Mouse (Mus musculus) hindlimb bud, embryonic 11.5 days (tissue): ENCODE measurements around the gene Iqschfp.

Experiments
- DNase-seq: peaks from one replicate; pipeline ENCODE4 v3.0.0-alpha.2; 2012; ENCODE audit warnings: low read depth, low spot score; ENCODE audit errors: extremely low spot score

The Iqschfp gene

DNA sequence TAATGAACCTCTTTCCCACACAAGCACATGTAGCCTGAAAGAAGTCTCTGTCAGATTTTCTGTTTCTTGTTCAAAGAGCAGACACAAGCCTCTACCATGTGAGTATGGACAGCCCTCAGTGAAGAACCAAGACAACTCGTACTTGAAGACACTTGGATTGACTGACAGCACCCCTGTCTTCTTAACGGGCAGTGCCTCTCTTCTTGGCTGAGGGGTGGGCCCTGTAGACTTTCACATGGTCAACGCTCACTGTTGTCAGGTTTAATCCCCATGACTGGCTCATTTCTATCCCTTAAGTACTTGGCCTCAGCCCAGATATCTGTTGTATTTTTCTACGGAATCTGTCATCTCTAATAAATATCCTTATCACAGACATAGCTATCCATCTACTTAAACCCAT, 738.2 kb downstream of the Iqschfp start:
- no peak for DNase-seq

DNA sequence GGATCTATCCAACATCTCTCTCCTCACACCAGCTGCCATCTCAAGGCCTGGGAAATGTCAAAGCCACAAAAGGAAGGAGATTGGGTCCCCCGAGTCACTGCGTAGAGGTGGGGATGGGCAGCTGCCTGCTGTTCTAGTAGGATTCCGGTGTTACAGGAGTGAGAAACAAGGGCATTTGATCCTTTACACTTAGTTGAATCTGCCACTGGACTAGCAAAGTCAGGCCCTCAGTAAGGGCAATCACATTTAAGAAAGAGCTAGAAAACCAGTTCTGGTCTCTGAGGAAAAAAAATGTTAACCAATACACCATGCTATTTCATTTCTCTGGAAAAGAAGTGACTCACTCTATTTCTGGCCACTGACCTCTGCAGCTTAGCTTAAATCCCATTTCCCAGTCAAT, 738.8 kb downstream of the Iqschfp start:
- no peak for DNase-seq

DNA sequence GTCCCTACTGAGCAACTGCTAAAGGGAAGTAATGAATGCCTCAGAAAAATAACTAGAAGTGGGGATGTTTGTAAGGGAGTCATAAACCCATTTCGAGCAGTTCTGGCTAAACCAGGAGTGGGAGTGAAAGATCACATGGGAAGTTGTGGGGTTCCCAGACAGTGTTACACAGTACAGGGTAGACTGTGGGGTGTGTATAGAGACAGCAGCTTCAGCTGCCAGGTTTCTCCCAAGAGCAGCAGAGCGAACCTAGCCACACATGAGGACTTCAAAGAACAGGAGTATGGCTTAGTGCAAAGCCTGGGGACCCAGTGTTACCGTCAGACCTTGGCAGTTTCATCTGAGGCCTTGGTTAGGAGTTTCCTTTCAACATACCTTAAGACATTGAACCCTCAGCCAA, 740.7 kb downstream of the Iqschfp start:
- DNase-seq: no peak

DNA sequence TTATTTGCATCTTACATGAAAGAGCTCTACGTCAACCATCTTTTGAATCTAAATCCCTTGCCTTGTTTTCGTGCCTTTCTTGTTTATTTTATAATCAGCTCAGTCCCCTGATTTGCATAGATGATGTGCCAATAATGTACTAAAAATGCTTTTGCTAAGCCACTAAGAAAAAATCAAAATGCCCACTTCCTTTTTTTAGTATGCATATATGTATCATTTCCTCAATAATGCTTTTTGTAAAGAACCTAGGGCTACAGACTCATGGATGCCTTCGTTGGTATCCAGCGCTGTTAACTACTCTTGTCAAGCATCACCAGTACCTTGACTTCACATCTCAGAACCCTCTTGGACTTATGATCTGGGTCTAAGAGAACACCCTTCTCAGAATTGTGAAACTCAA, 741.5 kb downstream of the Iqschfp start:
- no peak for DNase-seq

DNA sequence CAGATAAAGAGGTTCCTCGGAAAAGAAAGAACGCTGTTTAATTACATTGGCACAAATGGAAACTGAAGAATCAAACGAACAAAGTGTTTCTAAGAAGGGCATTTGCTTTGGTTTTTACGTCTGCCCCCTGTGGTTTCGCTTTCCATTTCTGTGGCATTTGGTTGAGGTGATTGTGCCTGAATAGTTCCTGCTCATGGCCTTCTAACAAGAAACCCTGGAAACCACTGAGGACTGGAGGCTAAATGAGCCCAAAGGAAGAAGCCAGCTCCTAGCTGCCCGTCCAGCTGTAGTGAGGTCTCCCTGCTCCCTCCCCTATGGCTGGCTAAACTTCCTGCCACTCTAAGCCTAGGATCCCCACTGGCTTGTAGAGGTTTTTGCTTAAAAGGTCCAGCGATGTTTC, 745.9 kb downstream of the Iqschfp start:
- DNase-seq: no peak

DNA sequence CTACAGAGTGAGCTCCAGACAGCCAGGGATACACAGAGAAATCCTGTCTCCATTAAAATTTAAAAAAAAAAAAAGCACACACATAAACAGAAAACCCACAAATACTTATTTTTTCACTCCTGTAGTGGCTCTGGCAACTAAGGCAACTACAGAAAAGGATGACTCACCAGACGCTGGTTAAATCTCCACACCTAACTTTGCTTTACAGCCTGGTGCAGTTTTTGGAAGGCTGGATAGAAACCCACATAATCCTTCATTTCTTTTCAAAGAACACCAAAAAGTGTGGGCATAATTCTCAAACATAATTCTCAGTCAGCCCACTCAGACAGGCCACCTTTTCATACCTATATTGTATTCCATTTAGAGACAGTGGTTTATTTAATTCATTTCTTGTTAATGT, 746.7 kb downstream of the Iqschfp start:
- no peak for DNase-seq

DNA sequence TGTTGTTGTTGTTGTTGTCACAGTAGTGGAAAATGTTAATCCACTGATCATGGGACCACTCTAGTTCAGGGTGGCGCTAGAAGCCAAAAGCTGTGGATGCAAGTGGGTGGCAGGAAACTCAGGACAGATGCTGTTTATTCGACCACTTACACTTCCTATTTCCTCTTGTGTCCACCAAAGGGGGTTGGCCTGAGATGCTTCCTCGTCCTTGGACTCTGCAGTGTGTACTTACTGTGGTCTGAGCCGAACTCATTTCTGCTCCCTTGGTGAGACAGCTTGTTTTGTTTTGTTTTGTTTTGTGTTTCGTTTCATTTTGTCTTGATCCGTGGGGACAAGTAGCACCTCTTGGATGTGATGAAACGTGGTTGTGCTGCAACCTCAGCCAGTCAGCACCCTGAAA, 750.9 kb downstream of the Iqschfp start:
- no peak for DNase-seq

DNA sequence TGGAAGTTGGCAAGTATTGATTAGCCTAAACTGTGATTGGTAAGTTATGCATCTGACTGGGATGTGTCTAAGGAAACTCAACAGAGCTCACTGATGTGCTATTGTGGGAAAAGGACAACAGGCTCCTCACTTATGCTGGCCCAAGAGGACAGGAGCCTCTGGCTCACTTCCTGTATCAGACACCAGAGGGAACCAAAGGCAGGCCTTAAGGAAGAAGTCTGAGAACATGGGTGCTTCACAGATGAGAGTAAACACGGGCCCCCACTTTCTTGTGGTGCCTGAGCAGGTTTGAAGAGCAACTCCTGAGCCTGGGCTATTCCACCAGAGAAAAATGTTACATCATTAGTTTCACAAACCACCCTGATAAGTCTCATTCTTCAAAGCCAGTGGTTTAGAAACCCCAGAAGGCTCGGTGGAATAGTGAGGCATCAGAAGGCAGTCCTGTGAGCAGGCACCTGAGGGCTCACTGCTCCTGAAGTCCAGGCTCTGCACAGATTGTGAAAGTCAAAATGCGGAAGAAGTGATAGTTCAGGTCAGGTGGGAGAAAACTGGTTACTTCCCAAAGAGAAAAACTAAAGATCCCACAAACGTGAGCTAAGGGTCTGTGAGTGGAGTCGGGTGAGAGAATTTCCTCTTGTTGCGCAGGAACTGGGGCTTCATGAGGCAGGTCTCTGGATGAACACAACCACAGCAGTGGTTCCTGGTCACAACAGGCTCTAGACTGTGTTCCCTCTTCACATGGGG, 754.5 kb downstream of the Iqschfp start:
- no peak for DNase-seq

DNA sequence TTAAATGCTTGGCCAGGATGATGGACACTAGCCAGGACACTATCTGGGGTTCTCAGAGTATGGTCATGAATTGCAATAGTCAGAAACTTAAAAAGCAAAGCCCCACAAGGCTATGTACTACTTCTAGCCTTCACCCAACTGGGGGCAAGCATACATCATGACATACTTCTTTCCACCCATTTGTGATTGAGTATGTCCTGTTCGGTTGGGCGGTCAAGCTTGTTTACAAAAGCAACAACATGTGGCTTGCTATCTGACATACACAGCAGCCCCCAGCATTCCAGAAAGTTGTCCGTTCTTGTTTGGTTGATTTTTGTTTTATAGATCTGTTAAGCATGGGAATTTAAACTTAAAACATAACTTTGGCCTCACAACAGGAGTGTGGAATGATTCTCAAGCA, 755.2 kb downstream of the Iqschfp start:
- no peak for DNase-seq

DNA sequence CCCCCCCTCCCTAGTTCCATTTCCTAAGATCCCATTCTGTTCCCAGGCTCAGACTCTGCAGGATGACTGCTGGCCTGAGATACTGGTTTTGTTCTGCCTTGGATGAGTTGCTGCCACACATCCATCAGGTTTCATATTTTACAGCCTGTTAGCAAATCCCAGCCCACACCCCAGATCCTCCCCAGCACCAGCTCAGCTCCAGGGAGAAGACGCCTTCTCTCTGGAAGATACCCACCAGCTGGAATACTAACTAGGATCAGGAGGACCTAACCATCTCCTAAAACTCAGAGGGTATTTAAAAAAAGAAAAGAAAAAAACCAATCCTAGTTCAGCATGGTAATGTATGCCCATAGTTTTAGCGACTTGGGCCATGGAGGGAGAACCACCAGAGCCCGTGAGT, 758.2 kb downstream of the Iqschfp start:
- DNase-seq: no peak

DNA sequence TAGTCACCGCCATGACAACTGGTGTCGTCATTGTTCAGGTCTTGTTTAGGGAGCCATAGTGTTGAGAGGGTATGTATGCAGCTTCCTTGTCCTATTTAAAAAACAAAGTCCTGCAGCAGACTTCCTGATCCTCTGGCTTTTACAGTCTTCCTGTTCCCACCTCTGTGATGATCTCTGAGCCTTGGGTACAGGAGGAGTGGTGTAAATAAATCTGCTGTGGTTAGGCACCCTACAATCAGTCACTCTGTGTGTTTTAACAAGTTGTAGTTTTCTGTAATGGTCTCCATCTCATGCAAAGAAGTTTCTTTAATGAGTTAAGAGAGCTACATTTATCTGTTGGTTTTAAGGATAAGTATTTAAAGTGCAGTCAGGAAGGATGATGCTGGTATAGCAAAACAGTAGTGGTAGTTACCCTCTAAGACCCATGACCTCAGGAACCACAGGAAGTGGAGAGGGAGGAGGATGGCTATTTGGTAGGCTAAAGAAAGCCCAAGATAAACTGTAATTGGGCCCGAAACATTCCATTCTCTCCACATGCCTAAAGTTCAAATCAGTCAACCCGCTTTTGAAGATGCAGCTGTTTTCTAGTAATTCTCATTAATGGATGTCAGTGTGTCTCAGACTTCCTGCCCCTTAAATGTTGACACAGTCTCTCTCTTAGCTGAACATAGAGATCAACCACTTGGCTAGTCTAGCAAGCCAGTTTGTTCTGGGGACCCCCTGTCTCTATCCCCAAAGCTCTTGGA, 764.7 kb downstream of the Iqschfp start:
- DNase-seq: no peak

DNA sequence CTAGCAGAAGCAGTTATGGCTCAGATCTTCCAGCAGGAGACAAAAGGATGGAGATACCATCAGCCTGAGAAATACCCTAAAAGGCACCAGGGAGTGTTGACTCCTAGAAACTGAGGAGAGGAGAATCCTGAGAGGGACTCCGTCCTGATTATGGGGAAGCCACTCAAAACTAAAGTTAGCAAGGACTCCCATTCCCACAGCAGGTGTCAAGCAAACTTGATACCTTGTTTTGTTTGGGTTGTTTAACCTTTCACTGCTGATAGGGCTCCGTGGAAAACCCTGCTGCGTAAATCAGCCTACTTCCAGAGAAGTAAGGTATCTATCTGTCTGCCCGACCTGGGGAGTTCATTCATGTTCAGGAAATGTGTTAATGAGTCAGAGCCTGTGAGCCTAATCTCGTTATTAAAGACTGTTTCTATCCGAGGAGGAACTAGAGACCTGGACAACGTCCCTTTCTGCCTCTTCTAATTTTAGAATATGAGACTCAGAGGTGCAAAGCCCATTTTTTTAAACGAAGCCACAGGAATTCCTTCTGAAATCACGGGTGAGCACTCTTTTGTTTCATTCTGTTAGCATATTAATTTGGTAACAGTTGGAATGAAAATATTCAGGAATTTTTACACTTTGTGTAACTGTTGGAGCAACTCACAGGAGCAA, 765.7 kb downstream of the Iqschfp start:
- no peak for DNase-seq

DNA sequence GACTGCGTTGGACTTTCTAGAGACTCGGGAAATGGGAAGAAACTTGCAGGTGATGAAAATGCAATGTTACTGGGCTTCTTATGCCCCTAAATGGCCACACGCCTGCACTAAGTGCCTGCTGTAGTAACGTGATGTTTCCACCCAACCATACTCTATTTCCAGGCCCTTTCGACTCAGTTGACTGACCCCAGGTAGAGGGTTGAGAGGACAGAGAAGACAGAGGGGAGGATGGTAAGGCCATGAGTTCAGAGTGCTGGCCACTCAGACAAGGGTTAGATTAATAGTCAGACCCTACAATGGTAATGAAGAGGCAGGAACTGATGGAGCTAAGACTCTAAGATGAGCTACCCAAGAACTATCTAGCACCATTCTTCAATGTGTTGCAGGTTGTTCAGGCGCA, 768.0 kb downstream of the Iqschfp start:
- DNase-seq: no peak

DNA sequence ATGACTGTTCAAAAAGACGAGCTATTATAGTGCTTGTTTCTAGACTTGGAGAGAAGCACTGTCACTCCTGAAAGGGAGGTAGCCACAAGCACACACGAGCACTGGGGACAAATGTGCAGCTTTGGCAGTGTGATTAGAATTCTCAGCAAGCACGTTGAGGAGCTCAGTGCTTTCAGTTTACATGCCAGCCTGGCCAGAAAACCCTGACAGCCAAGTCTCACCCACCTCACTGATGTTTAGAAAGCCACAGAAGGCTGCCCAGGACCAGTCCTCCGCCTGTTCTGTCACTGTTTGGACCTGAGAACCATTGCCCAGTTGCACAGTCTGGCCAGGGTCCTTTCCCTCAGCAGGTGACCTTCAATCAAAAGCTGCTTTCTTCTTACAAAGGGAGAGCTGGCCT, 768.5 kb downstream of the Iqschfp start:
- no peak for DNase-seq

DNA sequence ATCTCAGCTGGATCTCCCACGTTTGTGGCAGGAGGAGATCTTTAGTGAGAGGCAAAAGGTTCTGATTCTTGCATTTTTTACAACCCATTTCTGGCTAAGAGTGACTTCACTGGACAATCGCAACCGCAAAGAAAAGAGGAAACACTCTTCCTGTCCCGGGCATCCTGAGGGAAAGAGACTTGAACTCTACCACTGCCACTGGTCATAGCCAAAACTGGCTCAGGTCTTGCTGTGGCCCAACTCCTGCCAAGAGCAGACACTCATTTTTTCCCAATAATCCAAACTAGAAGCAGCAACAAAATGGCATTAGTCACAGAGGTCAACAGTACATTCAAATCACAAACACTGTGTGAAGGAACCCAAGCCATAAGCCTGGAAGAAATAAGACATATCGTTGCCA, 770.4 kb downstream of the Iqschfp start:
- no peak for DNase-seq

DNA sequence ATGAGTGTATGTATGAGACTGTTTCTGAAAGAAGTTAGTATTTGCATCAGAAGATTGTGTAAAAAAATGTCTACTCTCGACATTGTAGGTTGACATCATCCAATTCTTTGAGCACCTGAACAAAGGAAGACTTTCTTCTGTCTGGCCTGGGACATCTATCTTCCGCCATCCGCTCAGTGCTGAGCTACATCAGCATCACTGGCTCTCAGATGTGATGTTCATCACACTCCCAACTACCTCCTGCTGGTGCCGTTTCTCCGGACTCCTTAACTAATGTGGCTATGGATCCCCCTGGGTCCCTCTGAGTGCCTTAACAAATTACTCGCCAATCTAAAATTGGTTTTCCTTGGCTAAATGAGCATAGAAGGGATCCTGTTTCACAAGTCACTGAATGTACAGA, 772.3 kb downstream of the Iqschfp start:
- no peak for DNase-seq

DNA sequence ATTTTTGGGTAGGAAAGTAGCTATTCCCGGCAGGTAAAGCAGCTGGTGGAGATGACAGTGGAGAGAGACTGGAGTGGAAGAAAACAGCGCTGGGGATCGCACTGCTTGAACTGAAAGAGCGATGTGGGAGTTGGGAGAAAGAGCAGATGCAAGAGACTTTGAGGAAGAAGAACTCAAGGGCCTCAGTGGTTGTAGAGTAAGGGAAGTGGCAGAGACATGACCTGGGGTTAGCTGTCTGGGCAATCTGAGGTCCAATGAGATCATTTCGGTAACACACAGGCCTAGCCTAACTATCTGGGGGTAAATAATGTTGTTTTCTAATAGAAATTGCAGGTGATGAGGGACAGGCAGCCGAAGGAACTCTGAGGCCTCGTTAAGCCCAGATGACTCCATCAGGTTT, 774.3 kb downstream of the Iqschfp start:
- DNase-seq: no peak

DNA sequence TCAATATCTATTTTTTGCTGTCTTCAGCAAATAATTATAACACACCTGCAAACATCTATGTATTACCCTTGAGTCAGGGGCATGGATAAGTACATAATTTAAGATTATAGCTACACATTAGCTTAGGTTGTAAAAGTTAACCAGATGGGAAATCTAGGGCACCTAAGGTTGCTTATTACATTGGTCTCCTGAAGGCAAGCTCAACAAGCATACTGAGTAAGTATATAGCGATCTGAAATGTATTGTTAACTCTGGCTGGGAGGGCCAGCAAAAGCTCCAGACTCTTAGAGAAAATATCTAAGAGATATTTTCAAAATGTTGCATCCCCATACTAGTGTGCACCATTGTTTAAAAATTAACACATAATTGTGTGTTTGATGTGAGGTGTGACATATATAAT, 775.8 kb downstream of the Iqschfp start:
- no peak for DNase-seq

DNA sequence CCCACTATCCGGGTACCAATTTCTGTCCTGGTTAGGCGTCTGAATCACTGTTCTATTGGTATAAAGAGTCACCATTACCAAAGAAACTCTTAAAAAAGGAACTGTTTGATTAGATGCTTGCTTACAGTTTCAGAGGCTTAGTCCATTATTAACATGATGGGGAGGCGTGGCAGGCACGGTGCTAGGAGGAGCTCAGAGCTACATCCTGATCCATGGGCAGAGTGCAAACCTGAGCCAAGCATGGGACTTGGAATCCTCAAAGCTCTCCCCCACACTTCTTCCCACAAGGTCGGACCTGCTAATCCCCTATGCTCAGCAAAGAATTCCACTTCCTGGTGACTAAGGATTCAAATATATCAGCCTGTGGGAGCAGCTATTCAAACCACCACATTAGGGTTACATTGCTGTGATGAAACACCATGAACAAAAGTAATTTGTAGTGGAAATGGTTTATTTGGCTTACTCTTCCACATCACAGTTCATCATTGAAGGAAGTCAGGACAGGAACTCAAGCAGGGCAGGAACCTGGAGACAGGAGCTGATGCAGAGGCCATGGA, 777.5 kb downstream of the Iqschfp start:
- DNase-seq: no peak

DNA sequence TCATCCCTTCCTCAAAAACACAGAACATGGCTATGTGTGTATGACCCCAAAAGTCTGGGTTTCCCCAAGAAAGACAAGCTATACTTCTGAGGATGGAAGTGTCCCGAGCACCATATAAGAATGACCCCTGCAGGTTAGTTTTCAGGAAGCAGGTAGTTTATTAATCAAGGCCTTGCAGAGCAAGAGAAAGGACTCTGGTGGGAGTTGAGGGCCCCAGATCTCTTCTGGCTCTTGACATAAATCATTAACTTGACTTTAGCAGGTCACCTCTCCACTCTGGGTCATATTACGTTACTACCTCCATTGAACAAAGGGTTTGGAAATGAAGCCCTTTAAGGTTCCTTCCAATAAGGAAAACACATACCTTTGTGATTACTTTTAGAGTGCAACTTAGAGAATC, 782.7 kb downstream of the Iqschfp start:
- DNase-seq: no peak

DNA sequence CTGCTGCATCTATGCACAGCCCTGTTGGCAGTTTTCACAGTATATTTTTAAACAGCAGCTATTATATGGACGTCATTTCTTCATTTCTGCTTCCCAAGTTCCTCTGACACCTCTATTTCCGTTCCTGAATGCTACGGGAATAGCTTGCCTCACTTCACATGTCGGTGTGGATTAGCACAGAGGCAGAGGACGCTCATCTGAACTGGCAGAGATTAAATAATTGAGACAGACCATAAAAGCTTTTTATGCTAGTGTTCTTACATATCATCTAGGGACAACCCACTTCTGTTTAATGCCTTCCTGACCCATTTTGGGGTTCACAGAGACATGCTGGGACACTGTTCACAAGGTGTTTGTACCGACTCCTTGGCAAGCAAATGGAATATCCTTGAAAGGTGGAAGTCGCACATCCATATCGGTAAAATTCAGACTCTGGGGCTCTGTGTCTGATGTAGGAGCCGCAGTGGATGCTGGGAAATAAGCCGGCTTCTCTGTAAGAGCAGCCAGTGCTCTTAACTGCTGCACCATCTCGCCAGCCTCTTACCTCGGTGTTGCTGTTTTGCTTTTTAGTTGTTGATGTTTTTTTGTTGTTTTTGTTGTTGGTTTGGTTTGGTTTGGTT, 783.3 kb downstream of the Iqschfp start:
- no peak for DNase-seq
